Mouse (Mus musculus) stomach, embryonic 15.5 days (tissue): ENCODE data around the gene Cnbp. TPM values are rescaled to one million over a fixed set of nuclear protein-coding genes. Genes with fewer than 3 reads are reported as not detected.

Source experiments
- ATAC-seq: fragments of 200-750 bp; cut with Nextera tagmentation; 2 replicates; pipeline ENCODE4 v1.8.0; 2017; ENCODE audit warnings: low read depth, moderate number of reproducible peaks, moderate TSS enrichment; ENCODE audit not compliant: insufficient read depth, low FRiP score
- H3K27ac ChIP-seq: fragments of 300-500 bp; sonication (generic); 2 replicates; pipeline ENCODE4 v1.5.1; 2015; ENCODE audit warnings: mild to moderate bottlenecking, inconsistent platforms
- H3K27me3 ChIP-seq: fragments of 300-500 bp; sonication (generic); replicated peaks from 2 replicates; pipeline ENCODE4 v1.6.1; 2015; ENCODE audit warnings: inconsistent platforms
- H3K36me3 ChIP-seq: fragments of 300-500 bp; sonication (generic); 2 replicates; pipeline ENCODE4 v1.6.1; 2015; ENCODE audit warnings: inconsistent platforms
- H3K4me1 ChIP-seq: fragments of 300-500 bp; sonication (generic); 2 replicates; pipeline ENCODE4 v1.6.1; 2015; ENCODE audit warnings: inconsistent platforms
- H3K4me2 ChIP-seq: fragments of 300-500 bp; sonication (generic); 2 replicates; pipeline ENCODE4 v1.6.1; 2015; ENCODE audit warnings: mild to moderate bottlenecking, inconsistent platforms
- H3K4me3 ChIP-seq: fragments of 300-500 bp; sonication (generic); replicated peaks from 2 replicates; pipeline ENCODE4 v1.5.1; 2015; ENCODE audit warnings: inconsistent platforms
- H3K9ac ChIP-seq: fragments of 300-500 bp; sonication (generic); 2 replicates; pipeline ENCODE4 v1.6.1; 2015; ENCODE audit warnings: inconsistent platforms
- H3K9me3 ChIP-seq: fragments of 300-500 bp; sonication (generic); 2 replicates; pipeline ENCODE4 v1.6.1; 2016; ENCODE audit warnings: inconsistent platforms
- WGBS: fragments of 180-500 bp; shearing (Covaris S2); methylation state at CpG from one replicate; pipeline ENCODE4 v1.1.7; 2015; 5-methylcytosine and 5-hydroxymethylcytosine counted together
- polyA plus RNA-seq: library from polyadenylated mRNA; unstranded; fragments of >200 nt; fragmentation: Nextera tagmentation; extraction: Ambion mirVana; gene quantifications from 2 replicates; pipeline ENCODE4 v1.2.1, GENCODE M21; 2015

Cnbp gene
- polyA plus RNA-seq, 1 experiment from 2014 or later = 975 TPM

DNA sequence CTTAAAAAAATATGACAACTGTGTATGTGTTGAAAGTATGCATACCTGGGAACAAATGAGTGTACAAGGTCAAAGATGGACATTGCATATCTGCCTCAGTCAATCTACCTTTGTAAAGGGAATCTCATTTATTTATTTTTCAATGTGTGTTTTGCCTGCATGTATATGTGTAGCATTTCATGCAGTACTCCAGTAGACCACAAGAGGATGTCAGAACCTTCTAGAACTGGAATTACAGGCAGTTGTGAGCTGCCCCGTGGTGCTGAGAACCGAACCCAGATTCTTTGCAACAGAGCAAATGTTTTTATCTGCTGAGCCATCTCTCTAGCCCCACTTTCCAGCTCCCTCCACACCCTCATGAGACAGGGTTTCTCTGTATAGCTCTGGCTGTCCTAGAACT, 23.1 kb upstream of the Cnbp start:
- WGBS = 86% methylated on average over 2 of the region's 2 CpGs

DNA sequence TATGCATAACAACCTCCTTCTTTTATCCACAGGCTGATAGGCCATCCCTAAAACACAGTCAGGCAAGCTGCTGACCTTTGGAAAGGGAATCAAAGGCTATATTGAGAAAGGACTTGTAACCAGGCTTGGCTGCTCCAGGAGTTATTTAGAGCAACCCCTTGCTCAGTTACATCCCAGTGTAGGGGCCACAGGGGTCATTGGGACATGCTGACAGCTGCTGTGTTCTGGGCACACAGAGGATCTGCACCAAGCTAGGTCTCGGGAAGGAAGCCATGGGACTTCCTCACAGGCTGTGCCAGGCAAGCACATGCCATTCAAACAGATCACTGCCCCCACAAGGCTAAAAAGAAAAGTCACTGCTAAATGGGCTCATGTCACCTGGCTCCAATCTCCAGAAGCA, 22.2 kb upstream of the Cnbp start:
- Histone ChIP-seq H3K27me3 (no peaks in the 10 kb centered on the region), H3K4me2 (no peak overlapping the region), H3K27ac (no peak overlapping the region), H3K4me1 (no peaks in the 10 kb centered on the region), H3K4me3 (no peak overlapping the region), H3K9me3 (no peaks in the 10 kb centered on the region), H3K9ac (no peak overlapping the region), H3K36me3 (no peaks in the 10 kb centered on the region)
- ATAC-seq = no peak
- 64% methylated on average over 1 of the region's 1 CpGs for WGBS

More for the DNA sequence above, 23.1 kb upstream of the Cnbp start:
- no peak for ATAC-seq
- Histone ChIP-seq H3K4me2 (no peak overlapping the region), H3K27me3 (no peaks in the 10 kb centered on the region), H3K4me1 (no peaks in the 10 kb centered on the region), H3K4me3 (no peak overlapping the region), H3K9me3 (no peaks in the 10 kb centered on the region), H3K27ac (no peak overlapping the region), H3K36me3 (no peaks in the 10 kb centered on the region), H3K9ac (no peak overlapping the region)

GRCm38 (mm10) chr6:87871240-87871639, 20.3 kb upstream of the Cnbp start:
- H3K4me2 ChIP-seq = no peak overlapping the region
- H3K36me3 ChIP-seq = no peaks in the 10 kb centered on the region
- H3K27me3 ChIP-seq = no peaks in the 10 kb centered on the region
- no peak overlapping the region for H3K4me3 ChIP-seq
- no peak overlapping the region for H3K9ac ChIP-seq
- WGBS = 74% methylated on average over 7 of the region's 7 CpGs
- no peaks in the 10 kb centered on the region for H3K9me3 ChIP-seq
- H3K4me1 ChIP-seq = no peaks in the 10 kb centered on the region
- no peak overlapping the region for H3K27ac ChIP-seq
- ATAC-seq = no peak

DNA sequence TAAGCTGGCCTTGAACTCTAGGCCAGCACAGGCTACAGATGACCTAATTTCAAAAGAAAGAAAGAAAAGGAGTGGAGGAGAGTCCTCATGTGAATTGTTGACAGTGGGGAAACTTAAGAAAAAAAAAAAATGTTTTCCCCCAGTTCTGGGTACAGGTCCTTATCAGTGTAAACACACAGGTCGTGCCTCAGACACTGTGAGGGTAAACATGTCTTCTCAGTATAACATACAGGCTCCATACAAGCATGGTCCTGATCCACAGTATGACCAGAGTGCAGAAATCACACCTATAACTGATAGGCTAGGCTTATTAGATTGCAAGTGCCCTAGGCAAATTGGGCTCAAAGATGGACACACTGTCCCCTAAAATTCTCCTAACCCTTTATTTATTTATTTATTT, 19.5 kb upstream of the Cnbp start:
- no peaks in the 10 kb centered on the region for H3K36me3 ChIP-seq
- no peaks in the 10 kb centered on the region for H3K27me3 ChIP-seq
- no peak overlapping the region for H3K4me2 ChIP-seq
- no peak for ATAC-seq
- 30% methylated on average over 1 of the region's 1 CpGs for WGBS
- H3K4me3 ChIP-seq = no peak overlapping the region
- H3K9me3 ChIP-seq = no peaks in the 10 kb centered on the region
- no peak overlapping the region for H3K27ac ChIP-seq
- no peaks in the 10 kb centered on the region for H3K4me1 ChIP-seq
- H3K9ac ChIP-seq = no peak overlapping the region

GRCm38 (mm10) chr6:87868871-87869506, 18.1 kb upstream of the Cnbp start:
- ATAC-seq = peak; percentile 39; the same call in 1 of the 2 replicates
- 61% methylated on average over 9 of the region's 9 CpGs for WGBS

GRCm38 (mm10) chr6:87867256-87867655, 16.4 kb upstream of the Cnbp start:
- Histone ChIP-seq H3K27me3 (no peaks in the 10 kb centered on the region), H3K9me3 (no peaks in the 10 kb centered on the region), H3K9ac (no peak overlapping the region), H3K36me3 (no peaks in the 10 kb centered on the region), H3K4me3 (no peak overlapping the region), H3K27ac (no peak overlapping the region), H3K4me2 (no peak overlapping the region), H3K4me1 (no peaks in the 10 kb centered on the region)
- ATAC-seq = no peak
- WGBS = 55% methylated on average over 2 of the region's 2 CpGs

More at GRCm38 (mm10) chr6:87868871-87869506, 18.1 kb upstream of the Cnbp start:
- H3K4me2 ChIP-seq = 0 out of 2 replicates have a peak overlapping the region, but pooled peaks have one; percentile 10
- no peaks in the 10 kb centered on the region for H3K36me3 ChIP-seq
- no peaks in the 10 kb centered on the region for H3K27me3 ChIP-seq
- no peak overlapping the region for H3K9ac ChIP-seq
- H3K9me3 ChIP-seq = no peaks in the 10 kb centered on the region
- H3K27ac ChIP-seq = 0 out of 2 replicates have a peak overlapping the region, but pooled peaks have one; percentile 8
- H3K4me1 ChIP-seq = no peaks in the 10 kb centered on the region
- no peak overlapping the region for H3K4me3 ChIP-seq

DNA sequence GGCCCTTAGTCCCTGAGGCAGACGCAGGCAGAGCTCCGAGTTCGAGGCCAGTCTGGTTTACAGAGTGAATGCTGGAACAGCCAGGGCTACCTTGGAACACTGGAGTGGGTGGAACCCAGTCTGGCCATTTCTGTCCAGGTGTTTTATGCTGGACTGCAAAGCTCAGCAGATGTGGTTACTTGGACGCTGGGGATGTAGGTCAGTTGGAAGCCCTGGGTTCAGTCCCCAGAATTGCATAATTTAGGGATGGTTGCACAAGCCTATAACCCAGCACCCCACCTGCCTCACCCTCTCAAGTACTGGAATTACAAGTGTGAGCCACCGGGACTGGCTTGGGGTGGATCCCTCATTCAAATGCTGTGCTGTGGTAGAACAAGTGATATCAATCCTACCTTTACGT, 15.3 kb upstream of the Cnbp start:
- Histone ChIP-seq H3K4me3 (no peak overlapping the region), H3K27me3 (no peaks in the 10 kb centered on the region), H3K4me1 (no peaks in the 10 kb centered on the region), H3K4me2 (no peak overlapping the region), H3K9me3 (no peaks in the 10 kb centered on the region), H3K9ac (no peak overlapping the region), H3K27ac (no peak overlapping the region), H3K36me3 (no peaks in the 10 kb centered on the region)
- 73% methylated on average over 6 of the region's 6 CpGs for WGBS
- ATAC-seq = no peak

DNA sequence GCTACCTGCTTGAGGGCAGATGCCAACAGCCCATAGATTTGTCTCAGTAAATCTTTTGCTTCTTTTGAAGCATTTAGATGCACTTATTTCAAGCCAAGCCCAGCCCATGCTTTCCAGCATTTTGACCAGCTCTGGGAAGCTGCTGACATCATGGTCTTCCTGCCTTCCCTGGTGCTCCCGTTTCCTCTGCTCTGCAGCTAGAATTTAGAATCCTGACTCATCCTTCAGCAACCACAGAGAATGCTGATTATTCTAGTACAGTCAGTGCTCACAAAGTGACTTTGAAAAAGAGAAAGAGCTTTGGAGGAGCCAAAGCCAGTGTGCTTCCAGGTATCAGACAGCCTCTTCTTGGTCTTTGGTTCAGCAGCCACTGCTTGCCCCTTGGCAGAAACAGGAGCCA, 6.2 kb upstream of the Cnbp start:
- Histone ChIP-seq H3K9ac (no peak overlapping the region), H3K27ac (no peak overlapping the region), H3K9me3 (no peaks in the 10 kb centered on the region), H3K4me3 (no peak overlapping the region), H3K4me1 (no peaks in the 10 kb centered on the region), H3K4me2 (no peak overlapping the region), H3K27me3 (no peaks in the 10 kb centered on the region), H3K36me3 (no peaks in the 10 kb centered on the region)
- no peak for ATAC-seq
- 43% methylated on average over 1 of the region's 1 CpGs for WGBS

DNA sequence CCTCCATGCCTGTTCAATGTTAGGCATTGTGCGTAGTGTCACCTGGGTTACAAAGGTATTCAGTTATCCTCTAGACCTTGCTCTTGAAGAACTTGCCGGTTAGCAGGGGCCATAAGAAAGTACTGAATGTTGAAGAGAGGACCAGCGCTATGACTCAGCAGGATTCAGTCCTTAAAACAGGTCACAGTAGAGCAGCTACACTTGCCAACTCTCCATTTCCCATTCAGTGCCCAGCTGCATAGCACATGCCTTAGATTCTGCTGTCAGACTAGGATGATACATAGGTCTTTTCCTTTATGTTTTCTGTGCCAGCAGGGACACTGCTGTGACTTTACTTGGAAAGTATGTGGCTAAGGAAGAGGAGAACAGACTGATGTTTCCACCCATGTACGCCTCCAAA, 2.5 kb upstream of the Cnbp start:
- H3K9ac ChIP-seq = no peak overlapping the region
- H3K4me3 ChIP-seq = no peak overlapping the region
- no peak for ATAC-seq
- H3K9me3 ChIP-seq = no peaks in the 10 kb centered on the region
- H3K27ac ChIP-seq = no peak overlapping the region
- H3K27me3 ChIP-seq = no peaks in the 10 kb centered on the region
- H3K4me2 ChIP-seq = no peak overlapping the region
- H3K36me3 ChIP-seq = no peaks in the 10 kb centered on the region
- WGBS = 73% methylated on average over 4 of the region's 4 CpGs
- H3K4me1 ChIP-seq = peaks cover 4% of the 10 kb centered on the region

- 80% methylated on average over 6 of the region's 6 CpGs for WGBS
- no peak overlapping the region for H3K27ac ChIP-seq
These were observed 965 bp upstream of the Cnbp start for GRCm38 (mm10) chr6:87851871-87852270.

DNA sequence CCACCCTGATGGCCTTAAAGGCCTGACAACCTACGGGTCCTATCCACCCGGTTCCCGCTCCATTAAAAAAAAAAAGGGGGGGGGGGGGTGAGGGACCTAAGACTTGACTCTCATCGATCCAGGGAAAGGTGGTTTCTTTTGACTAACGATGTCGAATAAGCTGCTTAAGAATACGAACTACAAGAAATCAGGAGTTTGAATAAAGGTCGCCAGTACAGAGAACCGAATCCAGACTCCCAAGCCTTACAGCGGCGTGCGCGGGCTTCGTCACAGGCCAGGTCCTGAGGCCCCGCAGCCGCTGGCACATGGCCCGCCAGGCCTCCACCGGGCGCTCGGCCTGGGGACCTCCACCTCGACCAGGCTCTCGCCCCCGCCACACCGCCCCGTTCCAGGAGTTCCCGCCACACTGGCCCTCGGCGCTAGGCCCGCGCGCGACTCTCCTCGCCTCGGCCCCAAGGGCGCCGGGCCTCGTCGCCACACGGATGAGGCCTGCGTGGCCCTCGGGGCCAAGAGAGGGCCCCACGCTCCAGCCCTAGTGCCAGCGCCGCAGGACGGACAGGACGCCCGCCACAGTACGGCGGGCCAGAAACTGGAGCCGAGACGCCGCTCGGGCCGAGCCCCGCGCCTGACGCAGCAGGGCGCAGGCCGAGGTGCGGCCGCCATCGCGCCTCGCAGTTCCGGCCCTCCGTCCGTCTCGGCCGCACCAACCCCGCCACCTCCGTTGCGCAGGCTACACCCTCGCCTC, 579 bp downstream of the Cnbp start:
- H3K27ac ChIP-seq = peak overlapping the region; percentile 92
- peak; percentile 61 for ATAC-seq
- no peaks in the 10 kb centered on the region for H3K9me3 ChIP-seq
- under 1% methylated on average over 73 of the region's 73 CpGs for WGBS
- H3K4me1 ChIP-seq = peaks cover 5% of the 10 kb centered on the region
- peak overlapping the region; percentile 100 for H3K9ac ChIP-seq
- peaks cover 3% of the 10 kb centered on the region for H3K36me3 ChIP-seq
- H3K27me3 ChIP-seq = no peaks in the 10 kb centered on the region
- H3K4me3 ChIP-seq = peak overlapping the region; percentile 99
- peak overlapping the region; percentile 63 for H3K4me2 ChIP-seq

More at GRCm38 (mm10) chr6:87851871-87852270, 965 bp upstream of the Cnbp start:
- peaks cover 5% of the 10 kb centered on the region for H3K4me1 ChIP-seq
- no peak overlapping the region for H3K4me3 ChIP-seq
- no peak overlapping the region for H3K4me2 ChIP-seq
- ATAC-seq = no peak
- H3K9ac ChIP-seq = no peak overlapping the region
- H3K27me3 ChIP-seq = no peaks in the 10 kb centered on the region
- H3K36me3 ChIP-seq = no peaks in the 10 kb centered on the region
- no peaks in the 10 kb centered on the region for H3K9me3 ChIP-seq

GRCm38 (mm10) chr6:87849780-87850154, 1.1 kb downstream of the Cnbp start:
- Histone ChIP-seq H3K36me3 (peaks cover 8% of the 10 kb centered on the region), H3K4me2 (peak overlapping the region; percentile 63), H3K9me3 (no peaks in the 10 kb centered on the region), H3K9ac (peak overlapping the region; percentile 100), H3K4me1 (peaks cover 5% of the 10 kb centered on the region), H3K27me3 (no peaks in the 10 kb centered on the region), H3K4me3 (peak overlapping the region; percentile 99), H3K27ac (peak overlapping the region; percentile 92)
- under 1% methylated on average over 8 of the region's 8 CpGs for WGBS
- no peak for ATAC-seq
